Mouse (Mus musculus): ENCODE measurements around the gene Pfkm.

Gene Pfkm

GRCm38 (mm10) chr15:98098519-98098918 lies 6.1 kb downstream of the Pfkm start:
- no peak for DNase-seq (ENCODE audit: low spot score)

DNA sequence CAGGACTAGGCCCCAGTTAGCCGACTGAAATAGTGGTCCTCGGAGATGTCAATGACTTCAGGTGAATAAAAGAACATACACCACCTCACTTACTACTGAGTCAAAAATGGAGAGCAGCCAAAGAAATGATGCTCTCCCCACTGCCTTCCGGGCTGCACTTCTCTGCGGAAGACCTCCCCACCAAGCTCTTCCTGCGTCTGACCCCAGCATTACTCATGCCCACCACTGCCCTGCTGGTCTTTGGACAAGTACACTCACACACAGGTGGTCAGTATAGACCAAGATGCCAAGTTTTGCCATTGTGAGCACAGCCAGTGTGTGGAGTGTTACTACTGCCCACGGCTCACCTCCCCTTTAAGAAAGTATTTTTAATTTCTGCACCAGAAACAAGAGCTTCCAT lies 10.0 kb downstream of the Pfkm start:
- no peak for DNase-seq (ENCODE audit: low spot score)

DNA sequence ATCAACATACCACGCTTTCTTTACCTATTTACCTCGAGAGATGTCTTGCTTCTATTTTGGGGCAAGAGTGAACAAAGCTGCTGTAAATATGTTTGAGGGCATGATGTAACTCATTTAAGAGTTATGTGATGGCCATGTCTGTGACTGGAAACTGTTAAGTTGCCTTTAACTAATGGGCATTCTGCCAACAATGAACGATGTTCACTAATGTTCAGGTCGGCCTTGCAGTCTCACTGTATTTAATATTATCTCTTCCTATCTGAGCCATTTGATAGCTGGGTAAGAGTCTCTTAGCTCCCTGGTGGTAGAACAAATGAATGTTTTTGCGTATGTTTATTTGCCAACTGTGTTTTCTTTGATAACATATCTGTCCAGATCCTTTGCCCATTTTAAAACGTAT lies 14.1 kb downstream of the Pfkm start:
- no peak for DNase-seq (ENCODE audit: low spot score)

- DNase-seq (ENCODE audit: low spot score), result no peak
These were observed 14.8 kb downstream of the Pfkm start for GRCm38 (mm10) chr15:98107230-98107629.

GRCm38 (mm10) chr15:98107703-98108296 lies 15.4 kb downstream of the Pfkm start:
- no peak for DNase-seq (ENCODE audit: low spot score)

- peak; percentile 70 for DNase-seq (ENCODE audit: low spot score)
These were observed 16.1 kb downstream of the Pfkm start for GRCm38 (mm10) chr15:98108297-98109152.

- no peak for DNase-seq (ENCODE audit: low spot score)
These were observed 19.4 kb downstream of the Pfkm start for GRCm38 (mm10) chr15:98111791-98112190.

GRCm38 (mm10) chr15:98114098-98114851 lies 21.9 kb downstream of the Pfkm start:
- DNase-seq (ENCODE audit: low spot score), result no peak

DNA sequence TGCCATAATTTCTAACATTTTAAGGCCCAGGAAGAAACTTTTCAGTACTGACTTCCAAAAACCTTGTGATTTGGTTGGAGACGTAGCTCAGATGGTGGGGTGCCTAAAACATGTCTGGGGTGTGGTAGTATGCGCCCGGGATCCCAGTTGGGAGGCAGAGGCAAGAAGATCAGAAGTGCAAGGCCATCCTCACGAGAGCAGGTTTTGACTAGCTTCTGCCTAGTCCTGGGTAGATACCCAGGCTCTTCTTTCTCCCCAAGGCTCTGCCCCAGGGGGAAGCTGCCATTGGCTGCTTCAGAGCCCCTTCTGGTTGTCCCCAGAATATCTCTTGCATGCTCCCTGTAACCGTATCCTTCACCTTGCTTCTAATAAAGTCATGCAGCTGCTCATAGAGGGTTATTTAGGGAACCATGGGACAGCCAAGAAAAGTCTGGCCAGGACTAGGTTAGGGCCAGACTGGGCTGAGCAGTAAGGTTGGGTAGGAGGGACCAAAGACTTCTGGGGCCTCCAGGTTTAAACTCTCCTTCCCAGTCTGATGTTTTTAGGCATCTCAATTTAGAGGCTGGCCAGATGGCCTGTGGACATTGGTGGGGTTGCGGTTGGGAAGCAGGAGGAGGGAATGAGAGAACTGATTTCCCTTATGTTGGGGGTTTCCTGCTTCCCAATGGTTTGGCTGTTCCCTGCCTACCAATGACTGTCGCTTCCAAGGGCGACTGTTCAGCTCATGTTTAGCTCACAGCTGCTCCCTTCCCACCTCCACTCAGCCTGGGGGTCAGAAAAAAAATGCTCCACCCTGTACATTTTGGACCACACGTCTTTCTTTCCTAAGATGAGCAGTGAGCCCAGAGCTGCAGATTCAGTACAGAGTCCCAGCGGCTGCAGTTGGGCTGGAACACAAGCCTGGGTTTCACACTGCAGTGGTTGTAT lies 22.7 kb downstream of the Pfkm start:
- no peak for DNase-seq (ENCODE audit: low spot score)

- no peak for DNase-seq (ENCODE audit: low spot score)
These were observed 23.4 kb downstream of the Pfkm start for GRCm38 (mm10) chr15:98115779-98116163.

- no peak for DNase-seq (ENCODE audit: low spot score)
These were observed 23.9 kb downstream of the Pfkm start for GRCm38 (mm10) chr15:98116287-98116686.

GRCm38 (mm10) chr15:98119363-98119762 lies 27.0 kb downstream of the Pfkm start:
- no peak for DNase-seq (ENCODE audit: low spot score)

GRCm38 (mm10) chr15:98120831-98121230 lies 28.4 kb downstream of the Pfkm start:
- DNase-seq (ENCODE audit: low spot score), result no peak

DNA sequence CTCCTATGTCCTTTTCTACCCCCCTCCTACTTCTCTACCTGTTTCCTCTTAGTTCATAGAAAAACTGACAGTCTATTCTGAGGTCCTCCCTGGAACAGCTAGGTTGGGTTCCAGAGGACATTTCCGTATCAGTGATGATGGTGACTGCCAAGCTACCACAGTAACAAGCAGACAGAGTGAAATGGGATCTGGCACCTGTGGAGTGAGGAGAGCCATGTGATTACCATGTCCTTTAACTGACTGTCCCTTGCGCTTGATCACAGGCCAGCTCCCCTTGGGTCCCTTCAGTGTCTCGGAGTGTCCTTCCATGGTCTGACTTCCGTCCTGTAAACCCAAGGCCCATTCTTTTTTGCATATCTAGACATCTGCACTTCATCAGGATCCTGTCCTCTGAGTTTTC lies 38.6 kb downstream of the Pfkm start:
- no peak for DNase-seq (ENCODE audit: low spot score)

DNA sequence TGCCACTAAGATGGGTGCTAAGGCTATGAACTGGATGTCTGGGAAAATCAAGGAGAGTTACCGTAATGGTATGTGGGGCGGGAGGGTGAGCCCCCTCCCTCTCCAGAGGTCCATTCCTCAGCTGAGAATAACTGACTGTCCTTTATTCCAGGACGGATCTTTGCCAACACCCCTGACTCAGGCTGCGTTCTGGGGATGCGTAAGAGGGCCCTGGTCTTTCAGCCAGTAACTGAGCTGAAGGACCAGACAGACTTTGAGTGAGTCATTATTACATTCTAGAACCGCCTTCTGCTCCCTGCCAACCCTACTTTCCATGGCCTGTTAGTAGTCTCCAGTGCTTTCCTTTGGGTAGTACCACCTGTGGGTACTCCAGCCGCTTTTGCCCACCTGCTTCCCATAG lies 39.1 kb downstream of the Pfkm start:
- DNase-seq (ENCODE audit: low spot score), result no peak

DNA sequence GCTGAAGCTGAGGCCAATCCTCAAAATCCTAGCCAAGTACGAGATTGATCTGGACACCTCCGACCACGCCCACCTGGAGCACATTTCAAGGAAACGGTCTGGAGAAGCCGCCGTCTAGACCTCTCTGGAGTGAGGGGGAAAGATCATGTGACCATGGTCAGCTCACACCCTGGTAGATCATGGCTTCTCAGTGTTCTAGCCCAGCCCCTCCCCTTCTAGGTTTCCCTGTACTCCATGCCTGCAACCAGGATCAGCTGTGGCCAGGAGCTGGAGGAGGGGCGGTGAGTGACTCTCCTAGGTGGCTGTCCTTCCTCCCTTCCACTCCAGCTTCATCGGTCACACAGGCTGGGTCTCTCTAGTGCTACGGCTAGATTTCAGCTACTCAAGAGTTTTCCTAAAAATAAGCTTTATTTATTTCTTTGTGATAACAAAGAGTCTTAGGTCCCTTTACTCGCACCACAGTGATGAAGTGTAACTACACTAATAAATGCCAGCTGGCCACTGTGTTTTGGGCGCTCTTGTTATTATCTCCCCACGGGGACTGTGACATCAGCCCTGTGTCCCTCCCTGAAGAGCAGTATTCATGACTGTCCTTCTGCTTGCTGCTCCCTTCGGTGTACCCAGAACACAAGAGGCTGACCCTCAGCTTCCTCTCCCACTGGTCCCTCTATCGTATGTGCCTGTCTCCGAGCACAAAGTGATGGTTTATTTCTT lies 39.7 kb downstream of the Pfkm start:
- DNase-seq (ENCODE audit: low spot score), result no peak

DNA sequence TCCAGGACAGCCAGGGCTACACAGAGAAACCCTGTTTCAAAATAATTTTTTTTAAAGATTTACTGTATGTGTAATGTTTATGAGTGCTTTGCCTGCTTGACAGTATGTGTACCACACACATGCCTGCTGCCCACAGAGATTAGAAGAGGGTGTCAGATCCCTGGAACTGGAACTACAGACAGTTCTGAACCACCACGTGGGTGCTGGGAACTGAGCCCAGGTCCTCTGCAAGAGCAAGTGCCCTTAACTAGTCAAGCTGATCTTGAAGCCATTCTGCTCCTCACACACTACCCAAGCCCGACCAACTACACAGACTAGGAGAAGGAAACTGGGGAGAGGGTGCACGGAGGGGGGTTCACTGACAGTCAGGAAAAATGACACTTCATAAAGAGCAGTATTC lies 41.1 kb downstream of the Pfkm start:
- no peak for DNase-seq (ENCODE audit: low spot score)

GRCm38 (mm10) chr15:98134034-98134433 lies 41.6 kb downstream of the Pfkm start:
- DNase-seq (ENCODE audit: low spot score), result no peak

- DNase-seq (ENCODE audit: low spot score), result no peak
These were observed 42.3 kb downstream of the Pfkm start for GRCm38 (mm10) chr15:98134666-98135065.

DNA sequence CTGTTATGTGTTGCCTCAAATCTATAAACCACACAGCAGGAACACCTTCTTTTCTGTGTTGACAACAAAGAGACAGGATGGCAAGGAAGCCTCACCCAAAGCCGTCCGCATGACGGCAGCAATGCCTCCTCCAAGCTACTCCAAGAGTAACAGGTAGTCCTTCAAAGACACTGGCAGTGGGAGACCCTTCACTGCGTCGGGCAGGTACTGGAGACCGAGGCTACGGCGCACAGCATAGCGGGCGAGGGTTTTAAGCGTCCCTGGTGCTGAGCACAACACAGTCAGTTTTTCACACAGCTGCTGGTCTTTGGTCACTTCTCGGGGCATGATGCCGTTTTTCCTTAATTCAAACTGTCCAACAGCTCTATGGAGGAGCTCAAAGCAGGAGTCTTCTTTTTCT lies 43.3 kb downstream of the Pfkm start:
- DNase-seq (ENCODE audit: low spot score), result no peak

DNA sequence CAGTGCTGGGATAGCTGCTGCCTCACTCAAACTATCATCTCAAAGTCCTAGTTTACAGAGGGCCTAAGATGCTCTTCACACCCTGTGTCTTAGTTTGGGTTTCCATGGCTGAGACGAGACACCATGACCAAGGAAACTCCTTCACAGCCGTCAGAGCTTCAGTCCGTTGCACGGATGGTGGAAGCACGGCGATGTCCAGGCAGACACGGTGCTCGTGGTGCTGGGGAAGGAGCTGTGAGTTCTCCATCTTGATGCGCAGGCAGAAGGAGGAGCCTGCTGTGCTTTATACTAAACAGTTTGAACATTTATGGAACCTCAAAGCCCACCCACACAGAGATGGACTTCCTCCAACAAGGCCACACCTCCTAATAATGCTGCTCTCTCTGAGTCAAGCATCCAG lies 44.5 kb downstream of the Pfkm start:
- DNase-seq (ENCODE audit: low spot score), result no peak

Measured in T-cell, adult 2 months (primary cell).